Mouse (Mus musculus) spleen, adult 18-20 months (tissue): ENCODE measurements around the gene Rras2.
A peak's percentile ranks its signal among the peaks of the same experiment; 100 is the strongest.

Experiments
- DNase-seq, 2 experiments: peaks; one replicate each; pipeline ENCODE4 v3.0.0; 2022; ENCODE audit warnings: mixed read lengths in 2 of 2

Gene Rras2

GRCm38 (mm10) chr7:114020704-114021093 lies 96.9 kb downstream of the Rras2 start:
- peak; percentile 27 to 71 for DNase-seq

- DNase-seq: no peak
These were observed 97.4 kb downstream of the Rras2 start for GRCm38 (mm10) chr7:114020057-114020703.

- DNase-seq: no peak
These were observed 98.7 kb downstream of the Rras2 start for GRCm38 (mm10) chr7:114018861-114019260.

DNA sequence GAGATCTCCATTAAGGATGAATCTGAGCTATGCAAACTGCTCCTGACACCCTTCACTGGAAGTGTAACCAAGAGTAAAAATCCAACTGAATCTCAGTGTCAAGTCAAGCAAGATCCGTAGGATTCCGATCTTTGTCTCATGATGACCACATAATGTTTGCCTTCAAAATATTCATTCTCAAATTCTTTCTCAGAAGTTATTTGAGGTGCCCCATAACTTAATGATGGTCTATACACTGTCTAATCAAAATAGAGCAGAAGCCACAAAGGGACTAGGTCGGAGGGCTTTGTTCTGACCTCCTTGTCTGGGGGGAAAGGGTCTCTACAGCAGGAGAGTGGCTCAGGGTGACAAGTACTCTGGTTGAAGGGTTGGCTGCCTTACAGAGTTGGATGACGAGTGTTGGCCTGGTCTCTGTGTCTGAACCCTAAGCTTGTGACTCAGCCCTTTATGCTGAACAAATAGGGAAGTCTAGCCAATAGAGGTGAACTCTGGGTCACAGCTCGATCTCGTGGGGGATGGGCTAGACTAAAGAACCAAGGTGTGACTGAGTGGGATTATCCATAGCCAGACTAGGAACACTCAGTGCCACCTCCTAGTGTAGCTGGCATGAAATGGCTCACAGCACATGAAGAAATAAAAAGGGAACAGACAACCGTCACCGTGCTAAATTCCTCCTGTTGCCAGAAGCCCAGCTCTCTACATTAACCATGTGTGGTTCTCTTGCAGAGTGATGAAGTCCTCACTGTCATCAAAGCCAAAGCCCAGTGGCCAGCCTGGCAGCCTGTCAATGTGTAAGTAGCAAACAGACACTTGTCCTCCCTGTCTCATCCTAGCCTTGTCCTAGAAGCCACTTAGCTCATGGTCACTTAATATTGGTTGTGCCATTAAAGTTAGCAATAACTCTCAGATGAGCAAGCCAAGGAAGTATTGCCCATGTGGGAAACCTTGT lies 101.3 kb downstream of the Rras2 start:
- no peak for DNase-seq

DNA sequence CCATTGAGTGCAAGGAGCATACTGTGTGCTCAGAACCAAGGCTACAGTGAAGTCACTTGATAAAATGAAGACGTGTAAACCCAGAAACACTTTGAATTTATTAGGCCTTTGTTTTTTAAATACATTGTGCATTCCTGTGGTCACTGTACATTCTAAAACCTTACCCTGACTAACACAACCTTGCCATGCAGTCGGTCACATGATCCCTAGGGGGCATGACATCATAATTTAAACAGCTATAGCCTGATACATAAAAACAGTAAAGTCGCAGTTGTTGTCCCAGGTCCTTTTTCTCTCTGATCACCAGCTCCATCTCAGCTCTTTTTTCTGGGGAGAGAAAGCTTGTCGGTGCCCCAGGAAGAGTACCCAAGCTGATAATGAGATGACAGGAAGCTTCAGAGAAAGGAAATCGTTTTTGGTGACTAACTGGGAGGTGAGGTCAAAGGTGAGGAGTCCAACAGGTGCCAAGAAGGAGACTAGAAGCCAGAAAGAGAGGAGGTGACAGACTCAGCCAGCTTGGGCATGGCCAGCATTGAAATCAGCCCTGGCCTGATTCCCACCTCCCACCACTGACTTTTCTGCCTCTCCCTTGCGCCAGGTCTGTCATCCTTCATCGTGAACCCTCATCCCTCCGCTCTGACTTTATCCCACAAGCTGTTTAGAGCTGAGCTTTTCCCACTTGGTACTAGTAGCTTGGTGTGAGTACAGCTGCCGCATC lies 105.7 kb downstream of the Rras2 start:
- no peak for DNase-seq

- DNase-seq: peak in 1 of 2 experiments; percentile 22
These were observed 110.0 kb downstream of the Rras2 start for GRCm38 (mm10) chr7:114007565-114007964.

DNA sequence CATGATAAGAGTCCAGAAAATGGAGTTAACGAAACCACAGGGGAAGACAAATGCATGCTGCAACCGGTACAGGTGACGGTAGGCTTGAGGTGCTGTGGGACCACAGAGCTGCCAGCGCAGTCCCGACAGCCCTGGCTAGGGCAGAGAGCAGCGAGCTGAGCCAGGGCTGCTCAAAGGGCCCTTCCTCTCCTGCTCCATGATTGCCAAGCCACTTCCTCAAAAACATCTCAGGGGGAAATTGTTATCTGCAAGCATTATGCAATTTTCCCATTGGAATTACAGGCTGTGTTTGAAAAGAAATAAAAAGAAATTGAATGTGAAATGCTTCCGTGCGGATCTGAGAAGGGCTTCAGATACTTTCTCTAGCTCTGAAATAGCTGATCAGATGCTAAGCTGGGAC lies 111.1 kb downstream of the Rras2 start:
- no peak for DNase-seq

DNA sequence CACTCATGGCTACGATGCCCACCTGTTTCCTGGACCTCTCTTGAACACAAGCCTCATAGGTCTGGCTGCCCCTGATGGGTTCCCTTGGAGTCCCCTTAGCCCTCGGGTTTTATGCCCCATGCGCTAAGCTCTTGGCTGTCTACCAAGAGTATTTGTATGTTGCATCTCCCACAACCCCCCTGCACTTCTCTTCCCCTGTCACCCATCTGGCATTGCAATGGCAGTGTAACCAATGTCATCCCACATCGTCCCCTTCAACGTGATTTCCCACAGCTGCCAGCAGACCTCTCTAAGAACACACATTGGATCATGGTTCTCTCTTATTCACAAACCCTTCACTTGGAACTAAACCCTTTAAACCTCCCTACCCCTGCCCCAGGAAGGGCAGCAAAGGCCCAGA lies 112.1 kb downstream of the Rras2 start:
- no peak for DNase-seq

DNA sequence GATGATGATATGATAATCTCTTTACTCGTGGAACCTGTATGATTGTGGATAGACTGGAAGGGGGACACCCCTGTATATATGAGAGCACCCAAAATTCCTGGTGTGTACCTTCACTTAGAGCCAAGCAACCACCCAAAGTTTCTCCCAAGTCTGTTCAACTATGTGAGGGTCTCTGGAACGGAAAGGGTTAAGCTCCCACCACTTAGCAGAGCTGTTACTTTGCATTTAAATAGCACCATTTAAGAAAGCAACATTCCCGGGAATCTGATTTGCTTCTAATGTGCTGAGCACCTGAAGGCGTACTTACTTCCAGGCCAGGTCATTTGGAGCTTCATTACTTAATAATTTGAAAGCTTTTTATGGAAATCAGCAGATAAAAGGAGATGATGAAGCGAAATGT lies 113.4 kb downstream of the Rras2 start:
- DNase-seq: no peak

DNA sequence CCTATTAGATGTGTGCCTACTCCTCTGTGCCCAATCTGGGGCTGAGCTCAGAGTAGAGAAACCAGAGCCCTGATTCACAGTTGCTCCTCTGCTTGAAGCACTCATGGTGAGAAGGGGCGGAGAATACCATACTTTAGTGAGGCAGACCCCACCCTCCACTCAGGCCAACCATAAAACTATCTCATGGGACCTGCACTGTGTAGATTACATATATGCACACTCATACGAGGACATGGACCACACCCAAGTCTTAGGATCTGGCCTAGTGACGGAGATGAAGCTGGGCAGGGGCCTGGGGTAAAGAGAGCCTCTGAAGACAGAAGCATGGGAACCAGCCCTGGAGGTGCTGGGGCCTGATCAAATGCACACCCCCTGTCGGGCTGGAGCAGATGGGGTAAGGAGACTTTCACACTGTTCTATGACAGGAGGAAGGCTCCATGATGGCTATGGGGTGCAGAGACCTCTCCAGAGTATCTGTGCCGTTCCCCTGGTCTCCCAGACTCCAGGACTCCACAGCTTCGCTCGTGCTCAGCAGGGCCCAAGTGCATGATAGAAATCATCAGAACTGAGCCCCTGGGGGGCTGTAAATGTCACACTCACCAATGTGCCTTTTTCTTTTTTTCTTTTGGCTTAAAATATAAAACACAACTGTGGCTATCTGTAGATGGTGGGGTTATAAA lies 119.8 kb downstream of the Rras2 start:
- DNase-seq: no peak
